Mouse (Mus musculus): ENCODE results near the gene Ptbp1. TPM values are rescaled to one million over a fixed set of nuclear protein-coding genes. Genes with fewer than 3 reads are reported as not detected.

Ptbp1 gene
- 201 and 211 TPM in 2 replicates for polyA plus RNA-seq (2016; fragmentation: Nextera tagmentation; extraction: Ambion mirVana)

DNA sequence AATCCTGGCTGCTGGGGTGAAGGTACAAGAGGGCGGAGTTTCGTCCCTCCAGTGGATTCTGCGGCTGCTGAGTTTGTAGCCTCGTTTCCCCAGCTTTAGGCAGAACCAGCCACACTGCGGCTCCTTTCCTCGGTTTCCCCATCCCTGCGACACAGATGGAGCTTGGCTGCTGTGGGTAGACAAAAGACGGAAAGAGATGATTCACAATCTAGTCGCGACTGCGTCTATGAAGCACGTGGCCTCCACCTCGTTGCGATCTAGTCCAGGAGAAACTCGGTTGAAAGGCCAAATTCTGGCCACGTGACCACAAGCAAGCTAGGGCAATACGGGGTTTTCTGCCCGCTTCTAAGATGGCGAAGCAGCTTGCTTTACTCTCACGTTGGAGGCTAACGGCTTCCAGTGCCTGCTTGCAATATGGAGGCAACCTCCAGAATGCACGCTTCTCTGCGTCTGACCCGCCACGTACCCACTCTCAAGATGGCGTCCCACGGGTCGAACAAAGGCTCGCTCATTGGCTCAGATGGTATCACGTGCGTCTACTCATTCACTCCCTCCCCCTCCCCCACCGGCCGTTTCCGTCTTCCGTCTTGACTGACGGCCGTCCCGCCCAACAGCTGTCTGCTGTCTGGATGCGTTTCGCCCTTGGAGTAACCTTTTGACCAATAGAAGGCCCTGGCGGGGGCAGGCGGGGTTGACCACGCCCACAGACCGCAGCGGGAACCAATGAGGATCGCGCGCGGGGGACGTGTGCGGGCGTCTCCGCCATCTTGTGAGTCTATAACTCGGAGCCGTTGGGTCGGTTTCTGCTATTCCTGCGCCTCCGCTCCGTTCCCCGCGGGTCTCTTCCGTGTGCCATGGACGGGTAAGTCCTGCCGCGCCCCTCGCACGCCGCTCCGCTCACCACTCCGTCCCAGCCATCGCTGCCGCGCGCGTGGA is at the start of gene Ptbp1:
Gene Ptbp1 (plus strand): TSS at position 568 of the 936 bp plus-strand sequence.
- Histone ChIP-seq H3K36me3 (peaks cover 24% of the 10 kb centered on the region), H3K27me3 (no peaks in the 10 kb centered on the region), H3K4me1 (peaks cover 65% of the 10 kb centered on the region), H3K4me2 (replicated peaks) (peak within 1 kb of the TSS; percentile 99), H3K9me3 (replicated peaks) (no peaks in the 10 kb centered on the region), H3K9ac (peak within 1 kb of the TSS; percentile 98), H3K4me3 (peak within 1 kb of the TSS; percentile 98), H3K27ac (peak within 1 kb of the TSS; percentile 100)
- peak; percentile 92 for ATAC-seq (ENCODE audit: low FRiP score)
- under 1% methylated on average over 75 of the region's 75 CpGs for WGBS

DNA sequence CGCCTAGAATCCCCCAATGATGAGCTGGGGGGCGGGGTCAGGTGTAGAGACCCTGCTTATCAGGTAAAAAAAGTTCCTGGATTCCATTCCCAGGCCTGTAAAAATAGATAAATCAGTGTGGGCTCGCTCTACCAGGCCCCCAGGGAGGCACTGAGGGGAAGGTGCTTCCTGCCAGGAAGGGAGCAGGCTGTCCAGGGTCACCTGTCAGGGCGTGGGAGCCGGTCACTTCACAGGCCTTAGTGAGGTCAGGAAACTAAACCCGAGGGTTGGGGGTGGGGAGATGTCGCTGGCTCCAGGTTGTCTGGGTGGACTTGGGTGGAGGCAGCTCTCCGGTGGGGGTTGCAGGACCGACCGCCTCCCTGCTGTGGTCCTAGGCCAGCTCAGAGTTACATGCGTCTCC is 48.6 kb upstream of the Ptbp1 start:
- WGBS, result 73% methylated on average over 11 of the region's 11 CpGs
- Histone ChIP-seq H3K4me2 (replicated peaks) (no peak overlapping the region), H3K4me1 (peaks cover 71% of the 10 kb centered on the region), H3K36me3 (peaks cover 37% of the 10 kb centered on the region), H3K27me3 (no peaks in the 10 kb centered on the region), H3K27ac (peak overlapping the region; percentile 68), H3K4me3 (no peak overlapping the region), H3K9ac (no peak overlapping the region), H3K9me3 (replicated peaks) (no peaks in the 10 kb centered on the region)
- ATAC-seq (ENCODE audit: low FRiP score), result no peak

GRCm38 (mm10) chr10:79806331-79806730 is 47.9 kb upstream of the Ptbp1 start:
- Histone ChIP-seq H3K9ac (no peak overlapping the region; the same call in 1 of the 2 replicates), H3K36me3 (peaks cover 44% of the 10 kb centered on the region), H3K4me2 (replicated peaks) (no peak overlapping the region), H3K27me3 (no peaks in the 10 kb centered on the region), H3K27ac (peak overlapping the region; percentile 68), H3K4me3 (no peak overlapping the region), H3K9me3 (replicated peaks) (no peaks in the 10 kb centered on the region), H3K4me1 (peaks cover 66% of the 10 kb centered on the region)
- ATAC-seq (ENCODE audit: low FRiP score), result no peak
- WGBS, result 88% methylated on average over 9 of the region's 9 CpGs

DNA sequence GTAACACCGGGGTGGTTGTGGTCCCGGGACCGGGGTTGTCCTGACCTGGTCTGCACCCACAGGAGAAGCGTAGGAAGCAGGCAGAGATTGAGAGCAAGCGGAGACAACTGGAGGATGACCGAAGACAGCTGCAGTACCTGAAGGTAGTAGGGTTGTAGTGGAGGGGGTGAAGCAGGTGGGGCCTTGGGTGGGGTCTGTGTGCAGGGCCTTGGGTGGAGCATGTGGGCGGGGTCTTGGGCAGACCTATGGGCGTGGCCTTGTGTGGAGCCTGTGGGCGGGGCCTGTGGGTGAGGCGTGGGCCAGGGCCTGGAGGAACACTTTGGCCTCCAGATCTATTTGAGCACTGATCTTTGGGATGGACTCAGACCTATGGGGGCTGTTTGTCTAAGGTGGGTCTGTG is 47.3 kb upstream of the Ptbp1 start:
- no peak overlapping the region for H3K4me2 ChIP-seq (replicated peaks)
- no peak overlapping the region for H3K4me3 ChIP-seq
- H3K4me1 ChIP-seq, result peaks cover 63% of the 10 kb centered on the region
- 80% methylated on average over 10 of the region's 10 CpGs for WGBS
- no peak overlapping the region for H3K9ac ChIP-seq
- ATAC-seq (ENCODE audit: low FRiP score), result no peak
- no peaks in the 10 kb centered on the region for H3K27me3 ChIP-seq
- H3K27ac ChIP-seq, result peak overlapping the region; percentile 81; the same call in 1 of the 2 replicates
- peaks cover 45% of the 10 kb centered on the region for H3K36me3 ChIP-seq
- no peaks in the 10 kb centered on the region for H3K9me3 ChIP-seq (replicated peaks)

DNA sequence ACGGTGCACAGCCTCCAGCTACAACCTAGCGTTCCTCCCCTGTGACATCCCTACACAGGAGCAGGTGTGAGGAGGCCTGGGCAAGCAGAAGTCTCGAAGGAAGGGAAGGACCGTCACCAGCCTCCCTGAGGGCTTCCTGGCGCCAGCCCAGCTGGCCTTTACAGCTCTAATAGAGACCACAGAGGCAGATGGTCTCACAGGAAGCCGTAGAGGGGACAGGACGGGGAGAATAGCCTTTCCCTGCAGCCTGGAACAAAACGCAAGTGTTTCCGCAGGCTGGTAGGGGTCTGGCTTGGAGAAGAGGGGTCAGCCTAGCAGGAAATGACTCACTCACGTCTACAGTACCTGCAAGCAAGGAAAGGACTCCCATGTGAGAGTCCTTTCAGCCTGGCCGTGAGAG is 46.4 kb upstream of the Ptbp1 start:
- Histone ChIP-seq H3K4me1 (peaks cover 55% of the 10 kb centered on the region), H3K27ac (peak overlapping the region; percentile 81), H3K4me3 (no peak overlapping the region), H3K36me3 (peaks cover 51% of the 10 kb centered on the region), H3K27me3 (no peaks in the 10 kb centered on the region), H3K9me3 (replicated peaks) (no peaks in the 10 kb centered on the region), H3K4me2 (replicated peaks) (no peak overlapping the region), H3K9ac (no peak overlapping the region)
- 48% methylated on average over 11 of the region's 11 CpGs for WGBS
- no peak for ATAC-seq (ENCODE audit: low FRiP score)

GRCm38 (mm10) chr10:79808728-79809127 is 45.5 kb upstream of the Ptbp1 start:
- Histone ChIP-seq H3K36me3 (peaks cover 53% of the 10 kb centered on the region), H3K4me2 (replicated peaks) (no peak overlapping the region), H3K9ac (no peak overlapping the region), H3K27me3 (no peaks in the 10 kb centered on the region), H3K4me3 (no peak overlapping the region), H3K27ac (peak overlapping the region; percentile 81; the same call in 1 of the 2 replicates), H3K9me3 (replicated peaks) (no peaks in the 10 kb centered on the region), H3K4me1 (peaks cover 46% of the 10 kb centered on the region)
- no peak for ATAC-seq (ENCODE audit: low FRiP score)
- 88% methylated on average over 11 of the region's 11 CpGs for WGBS

- Histone ChIP-seq H3K27me3 (no peaks in the 10 kb centered on the region), H3K4me1 (peaks cover 15% of the 10 kb centered on the region), H3K36me3 (peaks cover 72% of the 10 kb centered on the region), H3K4me2 (replicated peaks) (no peak overlapping the region), H3K27ac (peak overlapping the region; percentile 40; the same call in 1 of the 2 replicates), H3K4me3 (no peak overlapping the region), H3K9me3 (replicated peaks) (no peaks in the 10 kb centered on the region), H3K9ac (no peak overlapping the region)
- 30% methylated on average over 15 of the region's 15 CpGs for WGBS
- ATAC-seq (ENCODE audit: low FRiP score), result 0 out of 2 replicates have a peak, but pooled peaks have one; percentile 41
Measured at GRCm38 (mm10) chr10:79811736-79812637, 42.2 kb upstream of the Ptbp1 start.

DNA sequence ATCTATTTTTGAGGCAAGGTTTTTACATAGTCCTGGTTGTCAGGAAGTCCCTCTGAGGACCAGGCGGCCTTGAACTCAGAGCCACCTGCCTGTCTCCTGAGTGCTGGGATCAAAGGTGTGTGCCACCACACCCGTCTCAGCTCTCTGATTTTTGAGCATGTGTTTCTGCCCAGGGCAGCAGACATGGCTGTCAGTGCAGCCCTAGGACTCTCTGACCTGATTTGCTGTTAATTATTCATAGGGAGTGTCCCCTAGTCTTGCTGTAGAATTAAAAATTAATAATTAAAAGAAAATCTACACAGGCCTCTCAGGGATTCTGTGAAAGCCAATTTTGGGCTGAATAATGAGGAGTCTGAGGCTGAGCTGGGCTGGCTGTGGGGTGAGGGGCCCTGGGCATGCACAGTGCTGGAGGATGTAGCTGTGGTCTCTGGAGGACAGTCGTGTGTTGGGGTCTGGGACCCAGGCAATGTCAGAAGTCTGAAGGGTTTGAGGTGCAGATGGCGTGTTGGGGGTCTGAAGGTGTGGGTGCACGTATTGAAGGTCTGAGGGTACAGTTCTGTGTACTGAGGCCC is 39.9 kb upstream of the Ptbp1 start:
- no peak for ATAC-seq (ENCODE audit: low FRiP score)
- H3K4me1 ChIP-seq, result peaks cover 15% of the 10 kb centered on the region
- H3K9ac ChIP-seq, result no peak overlapping the region
- H3K27ac ChIP-seq, result no peak overlapping the region
- no peak overlapping the region for H3K4me3 ChIP-seq
- H3K9me3 ChIP-seq (replicated peaks), result no peaks in the 10 kb centered on the region
- peaks cover 70% of the 10 kb centered on the region for H3K36me3 ChIP-seq
- WGBS, result 82% methylated on average over 5 of the region's 5 CpGs
- no peaks in the 10 kb centered on the region for H3K27me3 ChIP-seq
- no peak overlapping the region for H3K4me2 ChIP-seq (replicated peaks)

GRCm38 (mm10) chr10:79815671-79816494 is 38.3 kb upstream of the Ptbp1 start:
- WGBS, result 83% methylated on average over 12 of the region's 12 CpGs

GRCm38 (mm10) chr10:79817111-79817510 is 37.1 kb upstream of the Ptbp1 start:
- Histone ChIP-seq H3K27me3 (no peaks in the 10 kb centered on the region), H3K4me1 (peaks cover 11% of the 10 kb centered on the region), H3K4me3 (no peak overlapping the region), H3K9ac (no peak overlapping the region), H3K36me3 (peaks cover 67% of the 10 kb centered on the region), H3K4me2 (replicated peaks) (no peak overlapping the region), H3K9me3 (replicated peaks) (no peaks in the 10 kb centered on the region), H3K27ac (no peak overlapping the region)
- no peak for ATAC-seq (ENCODE audit: low FRiP score)
- WGBS, result 89% methylated on average over 2 of the region's 2 CpGs

More at GRCm38 (mm10) chr10:79815671-79816494, 38.3 kb upstream of the Ptbp1 start:
- no peak overlapping the region for H3K4me2 ChIP-seq (replicated peaks)
- no peaks in the 10 kb centered on the region for H3K9me3 ChIP-seq (replicated peaks)
- peaks cover 68% of the 10 kb centered on the region for H3K36me3 ChIP-seq
- no peak for ATAC-seq (ENCODE audit: low FRiP score)
- no peaks in the 10 kb centered on the region for H3K27me3 ChIP-seq
- H3K4me3 ChIP-seq, result no peak overlapping the region
- H3K4me1 ChIP-seq, result peaks cover 15% of the 10 kb centered on the region
- no peak overlapping the region for H3K9ac ChIP-seq
- H3K27ac ChIP-seq, result no peak overlapping the region

DNA sequence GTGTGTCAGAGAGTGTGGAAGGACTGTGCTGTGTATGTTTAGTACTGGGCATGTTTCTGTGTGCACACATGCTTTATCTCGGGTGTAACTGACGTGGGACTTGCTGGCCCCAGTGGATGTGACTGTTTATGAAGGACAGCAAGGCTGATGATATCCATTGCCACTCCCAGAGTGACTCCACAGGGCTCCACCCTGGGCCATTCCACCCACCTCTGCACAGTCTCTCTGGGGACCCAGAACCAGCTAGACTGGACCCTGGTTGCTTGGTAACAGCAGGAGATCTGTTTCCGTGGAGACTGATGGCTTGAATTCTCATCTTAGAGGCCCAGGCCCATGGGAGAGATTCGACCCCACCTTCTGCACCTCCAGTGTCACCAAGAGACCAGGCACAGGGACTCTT is 36.0 kb upstream of the Ptbp1 start:
- WGBS, result 73% methylated on average over 4 of the region's 4 CpGs
- H3K27ac ChIP-seq, result peak overlapping the region; percentile 26

More for the DNA sequence above, 36.0 kb upstream of the Ptbp1 start:
- no peak overlapping the region for H3K4me2 ChIP-seq (replicated peaks)
- peaks cover 59% of the 10 kb centered on the region for H3K36me3 ChIP-seq
- H3K9me3 ChIP-seq (replicated peaks), result no peaks in the 10 kb centered on the region
- no peak for ATAC-seq (ENCODE audit: low FRiP score)
- peaks cover 21% of the 10 kb centered on the region for H3K4me1 ChIP-seq
- H3K27me3 ChIP-seq, result no peaks in the 10 kb centered on the region
- no peak overlapping the region for H3K4me3 ChIP-seq
- H3K9ac ChIP-seq, result peak overlapping the region; percentile 27; the same call in 1 of the 2 replicates

All from hindbrain, embryonic 12.5 days (tissue).